Mouse (Mus musculus) intestine, embryonic 14.5 days (tissue): ENCODE measurements around the gene Slc22a13. TPM values are rescaled to one million over a fixed set of nuclear protein-coding genes. Genes with fewer than 3 reads are reported as not detected.

Experiments used
- polyA plus RNA-seq: library from polyadenylated mRNA; unstranded; fragments of >200 nt; fragmentation: Nextera tagmentation; extraction: Ambion mirVana; gene quantifications from 2 replicates; pipeline ENCODE4 v1.2.1, GENCODE M21; 2014

The Slc22a13 gene
- polyA plus RNA-seq, 1 experiment from 2014 or later = not detected

Other genes starting within 250 kb of the Slc22a13 start
- 26.2 and 27.4 TPM in 2 replicates for gene Vill, start 156.3 kb downstream of the Slc22a13 start, polyA plus RNA-seq
- gene Plcd1, start 115.6 kb downstream of the Slc22a13 start, polyA plus RNA-seq = 22.1 and 30.3 TPM in 2 replicates
- gene Dlec1, start 106.6 kb downstream of the Slc22a13 start, polyA plus RNA-seq = 0.37 and 0.67 TPM in 2 replicates
- 2.1 and 2.5 TPM in 2 replicates for gene Acaa1b, start 52.0 kb downstream of the Slc22a13 start, polyA plus RNA-seq
- not detected in 2 replicates for gene Gm47289, start 49.9 kb downstream of the Slc22a13 start, polyA plus RNA-seq
- gene Oxsr1, start 113.3 kb upstream of the Slc22a13 start, polyA plus RNA-seq = 16.2 and 17.6 TPM in 2 replicates
- gene Acaa1a, start 130.6 kb upstream of the Slc22a13 start, polyA plus RNA-seq = 87.7 and 89.4 TPM in 2 replicates
- 30.3 and 32.3 TPM in 2 replicates for gene Myd88, start 132.3 kb upstream of the Slc22a13 start, polyA plus RNA-seq
- 11.2 and 12.5 TPM in 2 replicates for gene Xylb, start 148.3 kb upstream of the Slc22a13 start, polyA plus RNA-seq
- gene Slc22a14, start 156.5 kb upstream of the Slc22a13 start, polyA plus RNA-seq = 0.11 and 0.16 TPM in 2 replicates
- gene Acvr2b, start 193.0 kb upstream of the Slc22a13 start, polyA plus RNA-seq = 28.6 and 31.1 TPM in 2 replicates
- 23.2 and 27.2 TPM in 2 replicates for gene Exog, start 235.8 kb upstream of the Slc22a13 start, polyA plus RNA-seq